8 mouse cellular contexts compared by ENCODE assay signal in the genomic region with DNA sequence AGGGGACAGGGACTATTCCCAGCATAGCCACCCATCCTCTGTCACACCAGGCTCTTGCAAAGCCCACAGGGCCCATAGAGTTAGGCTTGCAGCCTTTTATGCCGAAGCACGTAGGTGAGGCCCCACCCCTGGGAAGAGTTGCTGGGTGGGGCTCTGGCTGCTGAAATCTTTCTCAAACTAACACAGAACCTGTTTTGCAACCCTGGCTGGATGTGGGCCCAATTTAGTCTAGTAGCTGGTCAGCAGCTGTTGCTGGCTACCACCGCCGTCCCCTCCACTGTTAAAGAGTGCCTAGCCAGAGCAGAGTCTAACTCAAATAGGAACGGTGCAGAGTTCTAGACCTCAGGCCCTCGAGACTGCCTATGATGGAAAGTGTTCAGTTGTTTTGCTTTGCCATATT. TPM values are rescaled to one million over a fixed set of nuclear protein-coding genes. Genes with fewer than 3 reads are reported as not detected.
DNase-seq lines count a peak whose midpoint lies in the region; ATAC-seq and TF ChIP-seq lines count a peak whose summit lies in the region.

No protein-coding gene starts in this region.

- DNase-seq in forebrain, embryonic 14.5 days (ENCODE audit: low spot score) = no peak
- peak; percentile 58 for DNase-seq in heart, postnatal 4 days
- no peak for DNase-seq in spleen, postnatal 14 days (ENCODE audit: low spot score in 2 of 2)

- TF ChIP-seq CTCF in embryonic fibroblast, embryonic 13.5 days (IDR thresholded peaks at IDR 0.05; ENCODE audit: borderline replicate concordance, insufficient read depth, low read length) = no peak

- no peak for ATAC-seq in forebrain, embryonic 15.5 days (replicated peaks)
- no peak for ATAC-seq in forebrain, embryonic 14.5 days
- ATAC-seq in limb, embryonic 13.5 days (ENCODE audit: low FRiP score, low read depth) = no peak
- no peak for ATAC-seq in megakaryocyte-erythroid progenitor cell, adult 5-6 weeks (replicated peaks; ENCODE audit: low FRiP score, low TSS enrichment, poor library complexity, severe bottlenecking)

- TF ChIP-seq POLR2A in embryonic fibroblast, embryonic 13.5 days (IDR thresholded peaks at IDR 0.05; ENCODE audit: low read depth, low read length) = no peak
- TF ChIP-seq POLR2A in myocyte (IDR thresholded peaks at IDR 0.05; ENCODE audit: insufficient read length, low read depth) = no peak

- no peaks in the 10 kb centered on the region for H3K27me3 ChIP-seq in forebrain, embryonic 15.5 days
- H3K27me3 ChIP-seq in forebrain, embryonic 14.5 days (replicated peaks; ENCODE audit: control insufficient read depth, insufficient read depth, low read length) = no peaks in the 10 kb centered on the region
- no peaks in the 10 kb centered on the region for H3K27me3 ChIP-seq in limb, embryonic 13.5 days
- H3K27me3 ChIP-seq in myocyte (ENCODE audit: control insufficient read depth, insufficient read depth, insufficient read length) = no peaks in the 10 kb centered on the region

- no peak overlapping the region for H3ac ChIP-seq in myocyte (ENCODE audit: control insufficient read depth, insufficient read length)

- peaks cover 87% of the 10 kb centered on the region for H3K79me2 ChIP-seq in myocyte (ENCODE audit: control insufficient read depth, insufficient read depth)

- peaks cover 48% of the 10 kb centered on the region for H3K4me1 ChIP-seq in forebrain, embryonic 15.5 days
- H3K4me1 ChIP-seq in forebrain, embryonic 14.5 days (ENCODE audit: control insufficient read depth, insufficient read depth, low read length) = peaks cover 31% of the 10 kb centered on the region
- peaks cover 32% of the 10 kb centered on the region for H3K4me1 ChIP-seq in embryonic fibroblast, embryonic 13.5 days (ENCODE audit: control insufficient read depth, insufficient read depth, low read length)
- peaks cover 62% of the 10 kb centered on the region for H3K4me1 ChIP-seq in limb, embryonic 13.5 days

- no peak overlapping the region for H3K4me2 ChIP-seq in forebrain, embryonic 15.5 days (replicated peaks)
- no peak overlapping the region for H3K4me2 ChIP-seq in forebrain, embryonic 14.5 days (ENCODE audit: low read length)
- peak overlapping the region; percentile 72 for H3K4me2 ChIP-seq in limb, embryonic 13.5 days (replicated peaks)
- peak overlapping the region; percentile 98 for H3K4me2 ChIP-seq in myocyte (ENCODE audit: low read depth)

- no peak overlapping the region for H3K9ac ChIP-seq in forebrain, embryonic 15.5 days (replicated peaks)
- H3K9ac ChIP-seq in forebrain, embryonic 14.5 days (ENCODE audit: low read length) = no peak overlapping the region
- 0 out of 2 replicates have a peak overlapping the region, but pooled peaks have one; percentile 8 for H3K9ac ChIP-seq in limb, embryonic 13.5 days

- H3K4me3 ChIP-seq in forebrain, embryonic 15.5 days = no peak overlapping the region
- no peak overlapping the region for H3K4me3 ChIP-seq in forebrain, embryonic 14.5 days (ENCODE audit: low read depth, low read length)
- H3K4me3 ChIP-seq in embryonic fibroblast, embryonic 13.5 days (ENCODE audit: insufficient read depth, low read length) = no peak overlapping the region
- no peak overlapping the region for H3K4me3 ChIP-seq in limb, embryonic 13.5 days
- peak overlapping the region; percentile 21 for H3K4me3 ChIP-seq in myocyte

- WGBS in forebrain, embryonic 15.5 days = 84% methylated on average over 6 of the region's 6 CpGs
- 90% methylated on average over 6 of the region's 6 CpGs for WGBS in forebrain, embryonic 14.5 days
- 78% methylated on average over 6 of the region's 6 CpGs for WGBS in limb, embryonic 13.5 days

- no peaks in the 10 kb centered on the region for H3K9me3 ChIP-seq in forebrain, embryonic 15.5 days
- H3K9me3 ChIP-seq in forebrain, embryonic 14.5 days (replicated peaks; ENCODE audit: control insufficient read depth, low read length) = no peaks in the 10 kb centered on the region
- no peaks in the 10 kb centered on the region for H3K9me3 ChIP-seq in limb, embryonic 13.5 days

- H3K27ac ChIP-seq in forebrain, embryonic 15.5 days (replicated peaks) = peak overlapping the region; percentile 97
- no peak overlapping the region for H3K27ac ChIP-seq in forebrain, embryonic 14.5 days (ENCODE audit: low read depth, low read length)
- H3K27ac ChIP-seq in embryonic fibroblast, embryonic 13.5 days (ENCODE audit: insufficient read depth, low read length) = peak overlapping the region; percentile 4; the same call in 1 of the 2 replicates
- H3K27ac ChIP-seq in limb, embryonic 13.5 days = no peak overlapping the region; the same call in 1 of the 2 replicates

- H3K36me3 ChIP-seq in forebrain, embryonic 15.5 days = peaks cover 13% of the 10 kb centered on the region
- peaks cover 31% of the 10 kb centered on the region for H3K36me3 ChIP-seq in forebrain, embryonic 14.5 days (ENCODE audit: control insufficient read depth, insufficient read depth, low read length)
- H3K36me3 ChIP-seq in limb, embryonic 13.5 days = peaks cover 37% of the 10 kb centered on the region
- H3K36me3 ChIP-seq in myocyte (ENCODE audit: control insufficient read depth, insufficient read depth) = peaks cover 20% of the 10 kb centered on the region

TF ChIP-seq in myocyte, 11 proteins besides CTCF, POLR2A, EP300 and RAD21:
- TF ChIP-seq TCF3 (IDR thresholded peaks at IDR 0.05; ENCODE audit: insufficient read length, low read depth) = no peak
- no peak for TF ChIP-seq SRF (IDR thresholded peaks at IDR 0.05; ENCODE audit: control insufficient read depth, insufficient read length, low read depth)
- no peak for TF ChIP-seq TCF12 (IDR thresholded peaks at IDR 0.05; ENCODE audit: insufficient read depth, poor library complexity, severe bottlenecking)
- TF ChIP-seq MYOD1 (IDR thresholded peaks at IDR 0.05; ENCODE audit: control insufficient read depth in 1 of 3, insufficient read length in 2 of 3, low read depth in 2 of 3) = peak; percentile 69 to 87 (median 71)
- peak; percentile 66 for TF ChIP-seq CEBPB (IDR thresholded peaks at IDR 0.05; ENCODE audit: insufficient read depth, poor library complexity, severe bottlenecking)
- no peak for TF ChIP-seq MAX (IDR thresholded peaks at IDR 0.05; ENCODE audit: low read depth)
- TF ChIP-seq POLR2AphosphoS2 (IDR thresholded peaks at IDR 0.05; ENCODE audit: insufficient read length, low read depth) = no peak
- TF ChIP-seq E2F4 (IDR thresholded peaks at IDR 0.05; ENCODE audit: insufficient read depth) = no peak
- no peak for TF ChIP-seq USF1 (IDR thresholded peaks at IDR 0.05; ENCODE audit: low read depth)
- TF ChIP-seq MYOG (IDR thresholded peaks at IDR 0.05; ENCODE audit: control insufficient read depth in 1 of 3, insufficient read depth in 1 of 3, insufficient read length in 2 of 3, low read depth in 2 of 3) = peak; percentile 24 to 86 (median 73)

RNA-seq across cellular contexts. Expression of gene Pnma1, which starts 26.6 kb away (rescaled TPM):
- 6.0 and 6.5 TPM in 2 replicates for polyA plus RNA-seq in forebrain, embryonic 15.5 days (2015; fragmentation: Nextera tagmentation; extraction: Ambion mirVana)
- 4.1 and 6.0 TPM in 2 replicates for polyA plus RNA-seq in forebrain, embryonic 14.5 days (2014; fragmentation: Nextera tagmentation; extraction: Ambion mirVana)
- polyA plus RNA-seq in embryonic fibroblast, embryonic 13.5 days (2011; ENCODE audit: insufficient read length, low read depth, missing spikeins) = 0.30 and 0.35 TPM in 2 replicates
- under 1 TPM; 0.54 to 0.62 TPM for total RNA-seq in heart, postnatal 4 days (2021)
- 1.0 and 1.4 TPM in 2 replicates for polyA plus RNA-seq in limb, embryonic 13.5 days (2015; fragmentation: Nextera tagmentation; extraction: Ambion mirVana)
- 0.46 TPM for polyA plus RNA-seq in myocyte (2012; fragmentation: generic; extraction: Trizol)
- total RNA-seq in megakaryocyte-erythroid progenitor cell, adult 5-6 weeks (2014; fragmentation: Nextera tagmentation) = not detected in 2 replicates
- 1.2 TPM in 1 of 2 replicates, not detected in the other for total RNA-seq in megakaryocyte-erythroid progenitor cell, adult 5-6 weeks (2017)

RNA-seq across cellular contexts. Expression of gene Elmsan1, which starts 43.8 kb away (rescaled TPM):
- polyA plus RNA-seq in forebrain, embryonic 15.5 days (2015; fragmentation: Nextera tagmentation; extraction: Ambion mirVana) = 4.3 and 5.0 TPM in 2 replicates
- polyA plus RNA-seq in forebrain, embryonic 14.5 days (2014; fragmentation: Nextera tagmentation; extraction: Ambion mirVana) = 3.2 and 3.4 TPM in 2 replicates
- polyA plus RNA-seq in embryonic fibroblast, embryonic 13.5 days (2011; ENCODE audit: insufficient read length, low read depth, missing spikeins) = 20.6 and 21.3 TPM in 2 replicates
- total RNA-seq in heart, postnatal 4 days (2021) = 10 to 100 TPM; 18.5 to 18.6 TPM
- 8.9 and 9.9 TPM in 2 replicates for polyA plus RNA-seq in limb, embryonic 13.5 days (2015; fragmentation: Nextera tagmentation; extraction: Ambion mirVana)
- polyA plus RNA-seq in myocyte (2012; fragmentation: generic; extraction: Trizol) = 13.7 TPM
- total RNA-seq in megakaryocyte-erythroid progenitor cell, adult 5-6 weeks (2014; fragmentation: Nextera tagmentation) = 29.6 and 42.1 TPM in 2 replicates
- total RNA-seq in megakaryocyte-erythroid progenitor cell, adult 5-6 weeks (2017) = 12.9 and 13.2 TPM in 2 replicates

Comparison
In these comparisons a context has a peak if more than half of its experiments do, and no peak if none do; other contexts are left out.
1. H3K27ac ChIP-seq: peak in forebrain, embryonic 15.5 days (single experiment) and embryonic fibroblast, embryonic 13.5 days (single experiment); none in forebrain, embryonic 14.5 days (single experiment) and limb, embryonic 13.5 days (single experiment).
2. H3K4me2 ChIP-seq: peak in limb, embryonic 13.5 days (single experiment) and myocyte (single experiment); none in forebrain, embryonic 15.5 days (single experiment) and forebrain, embryonic 14.5 days (single experiment).